Mouse (Mus musculus) midbrain, embryonic 16.5 days (tissue): ENCODE data around the gene Chrng. TPM values are rescaled to one million over a fixed set of nuclear protein-coding genes. Genes with fewer than 3 reads are reported as not detected.

ENCODE experiments used
- ATAC-seq: fragments of 200-750 bp; cut with Nextera tagmentation; 2 replicates; pipeline ENCODE4 v1.8.0; 2017; ENCODE audit warnings: moderate TSS enrichment
- H3K27ac ChIP-seq: fragments of 300-500 bp; sonication (generic); 2 replicates; pipeline ENCODE4 v1.5.1; 2014; ENCODE audit warnings: mild to moderate bottlenecking, low read length, mixed read lengths
- H3K27me3 ChIP-seq: fragments of 300-500 bp; sonication (generic); 2 replicates; pipeline ENCODE4 v1.6.1; 2014; ENCODE audit warnings: low read depth, low read length, mixed read lengths; ENCODE audit not compliant: control insufficient read depth, insufficient read depth
- H3K36me3 ChIP-seq: fragments of 300-500 bp; sonication (generic); 2 replicates; pipeline ENCODE4 v1.6.1; 2014; ENCODE audit warnings: mild to moderate bottlenecking, low read length, moderate library complexity, mixed read lengths; ENCODE audit not compliant: control insufficient read depth, insufficient read depth
- H3K4me1 ChIP-seq: fragments of 300-500 bp; sonication (generic); 2 replicates; pipeline ENCODE4 v1.6.1; 2014; ENCODE audit warnings: mild to moderate bottlenecking, low read length, mixed read lengths; ENCODE audit not compliant: control insufficient read depth, insufficient read depth
- H3K4me2 ChIP-seq: fragments of 300-500 bp; sonication (generic); 2 replicates; pipeline ENCODE4 v1.6.1; 2014; ENCODE audit warnings: mild to moderate bottlenecking, low read length, mixed read lengths
- H3K4me3 ChIP-seq: fragments of 300-500 bp; sonication (generic); 2 replicates; pipeline ENCODE4 v1.5.1; 2014; ENCODE audit warnings: low read depth, mild to moderate bottlenecking, low read length, moderate library complexity, mixed read lengths
- H3K9ac ChIP-seq: fragments of 300-500 bp; sonication (generic); 2 replicates; pipeline ENCODE4 v1.6.1; 2014; ENCODE audit warnings: low read depth, low read length, mixed read lengths
- H3K9me3 ChIP-seq: fragments of 300-500 bp; sonication (generic); replicated peaks from 2 replicates; pipeline ENCODE4 v1.6.1; 2014; ENCODE audit warnings: mild to moderate bottlenecking, low read length, mixed read lengths; ENCODE audit not compliant: control insufficient read depth, poor library complexity, severe bottlenecking
- WGBS: fragments of 180-500 bp; shearing (Covaris S2); extraction: QIAGEN DNeasy Blood & Tissue Kit; methylation state at CpG from one replicate; pipeline ENCODE4 v1.1.7; 2014; 5-methylcytosine and 5-hydroxymethylcytosine counted together
- polyA plus RNA-seq: library from polyadenylated mRNA; unstranded; fragments of >200 nt; fragmentation: Nextera tagmentation; extraction: Ambion mirVana; gene quantifications from 2 replicates; pipeline ENCODE4 v1.2.1, GENCODE M21; 2015

The Chrng gene
- not detected in 2 replicates for polyA plus RNA-seq

DNA sequence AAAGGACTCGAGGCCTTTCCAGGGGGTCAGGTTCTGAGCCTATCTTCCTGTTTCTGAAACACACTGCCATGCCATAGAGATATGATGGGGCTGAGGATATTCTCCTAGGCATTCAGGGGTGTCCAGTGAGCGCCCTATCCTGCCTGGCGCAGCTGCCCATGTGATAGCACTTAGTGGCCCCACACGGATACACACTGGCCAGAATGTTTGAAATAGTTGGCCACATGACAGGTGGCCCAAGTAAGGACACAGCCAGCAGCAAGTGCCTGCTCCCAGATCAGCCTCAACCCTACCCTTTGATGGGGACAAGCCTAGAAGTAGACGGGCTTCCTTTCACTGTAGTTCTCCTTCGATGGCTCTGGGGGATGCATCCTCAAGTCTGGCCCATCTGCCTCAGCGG is at the start of gene Chrng:
Gene Chrng (plus strand): TSS at position 193 of the 400 bp plus-strand sequence.
- H3K4me3 ChIP-seq, result no peak within 1 kb of the TSS
- no peaks in the 10 kb centered on the region for H3K36me3 ChIP-seq
- ATAC-seq, result no peak
- H3K4me1 ChIP-seq, result no peaks in the 10 kb centered on the region
- WGBS, result 90% methylated on average over 7 of the region's 7 CpGs
- no peak within 1 kb of the TSS for H3K4me2 ChIP-seq
- H3K27me3 ChIP-seq, result peaks cover 11% of the 10 kb centered on the region
- H3K27ac ChIP-seq, result no peak within 1 kb of the TSS
- no peak within 1 kb of the TSS for H3K9ac ChIP-seq
- no peaks in the 10 kb centered on the region for H3K9me3 ChIP-seq

- Histone ChIP-seq H3K27me3 (peaks cover 62% of the 10 kb centered on the region), H3K4me3 (peak overlapping the region; percentile 45), H3K4me1 (peaks cover 13% of the 10 kb centered on the region), H3K4me2 (peak overlapping the region; percentile 73), H3K36me3 (no peaks in the 10 kb centered on the region), H3K9ac (peak overlapping the region; percentile 64), H3K9me3 (no peaks in the 10 kb centered on the region), H3K27ac (no peak overlapping the region)
- WGBS, result under 1% methylated on average over 33 of the region's 56 CpGs
- ATAC-seq, result peak; percentile 50
Observed at GRCm38 (mm10) chr1:87155531-87156198, 48.8 kb upstream of the Chrng start.

GRCm38 (mm10) chr1:87156199-87156587 is 48.3 kb upstream of the Chrng start, which contains the start of gene Ecel1:
Gene Ecel1 (minus strand): TSS chr1:87156521.
- Histone ChIP-seq H3K9ac (peak within 1 kb of the TSS; percentile 64), H3K27ac (no peak within 1 kb of the TSS), H3K27me3 (peaks cover 57% of the 10 kb centered on the region), H3K4me3 (peak within 1 kb of the TSS; percentile 45), H3K4me2 (peak within 1 kb of the TSS; percentile 73), H3K36me3 (no peaks in the 10 kb centered on the region), H3K9me3 (no peaks in the 10 kb centered on the region), H3K4me1 (peaks cover 13% of the 10 kb centered on the region)
- peak; percentile 7; the same call in 1 of the 2 replicates for ATAC-seq
- 2% methylated on average over 11 of the region's 12 CpGs for WGBS

DNA sequence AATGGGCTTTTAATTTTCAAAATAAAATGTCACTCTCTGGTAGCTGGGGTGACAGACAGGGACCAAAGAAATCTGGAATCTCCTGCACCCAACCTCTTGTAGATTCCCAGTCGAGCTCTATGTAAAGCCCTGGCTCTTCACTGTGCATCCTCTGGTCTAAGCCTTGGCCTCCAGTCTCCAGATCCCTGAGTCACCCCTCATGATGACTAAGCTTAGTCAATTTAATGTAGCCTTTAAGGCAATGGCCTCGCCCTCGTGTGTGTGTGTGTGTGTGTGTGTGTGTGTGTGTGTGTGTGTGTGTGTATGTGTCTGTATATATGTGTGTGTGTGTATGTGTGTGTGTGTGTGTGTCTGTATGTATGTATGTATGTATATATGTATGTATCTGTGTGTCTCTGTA is 45.1 kb upstream of the Chrng start:
- ATAC-seq, result no peak
- 0 out of 2 replicates have a peak, but pooled peaks cover 5% of the 10 kb centered on the region for H3K4me1 ChIP-seq
- peaks cover 26% of the 10 kb centered on the region for H3K27me3 ChIP-seq
- no peak overlapping the region for H3K9ac ChIP-seq
- H3K4me3 ChIP-seq, result no peak overlapping the region
- no peaks in the 10 kb centered on the region for H3K36me3 ChIP-seq
- 76% methylated on average over 3 of the region's 3 CpGs for WGBS
- no peak overlapping the region for H3K4me2 ChIP-seq
- H3K9me3 ChIP-seq, result no peaks in the 10 kb centered on the region
- H3K27ac ChIP-seq, result no peak overlapping the region

DNA sequence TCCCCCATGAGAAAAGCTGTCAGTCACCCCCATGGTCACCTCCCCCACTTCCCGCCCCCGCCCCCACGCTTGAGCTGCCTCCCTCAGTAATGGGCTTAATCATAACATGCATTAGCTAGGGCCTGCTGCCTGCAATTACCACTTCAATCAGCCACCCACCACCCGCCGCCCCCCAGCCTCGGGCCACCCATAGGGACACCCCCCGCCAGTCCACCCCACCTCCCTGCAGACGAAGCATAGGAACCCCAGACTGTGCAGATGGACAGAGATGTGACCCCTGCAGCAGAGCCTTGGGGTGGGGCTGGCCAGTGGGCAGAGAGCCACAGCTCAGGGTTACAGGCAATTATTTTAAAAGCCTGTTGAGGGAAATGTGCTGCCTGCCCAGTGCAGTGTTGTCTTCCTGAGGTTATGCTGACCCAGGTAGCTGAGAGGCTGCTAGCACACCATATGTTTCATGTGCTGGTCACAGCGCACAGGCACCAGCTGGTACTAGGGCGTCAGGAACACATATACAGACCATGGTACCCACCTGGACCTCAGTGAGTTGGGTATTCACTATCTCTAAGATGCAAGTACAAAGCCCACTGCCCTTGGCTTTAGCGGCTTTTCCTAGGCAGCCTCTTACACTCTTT is 40.2 kb upstream of the Chrng start:
- Histone ChIP-seq H3K9me3 (no peaks in the 10 kb centered on the region), H3K27ac (no peak overlapping the region), H3K4me2 (no peak overlapping the region), H3K36me3 (no peaks in the 10 kb centered on the region), H3K4me3 (no peak overlapping the region), H3K4me1 (peaks cover 5% of the 10 kb centered on the region), H3K9ac (no peak overlapping the region), H3K27me3 (no peaks in the 10 kb centered on the region; the same call in 1 of the 2 replicates)
- 32% methylated on average over 10 of the region's 11 CpGs for WGBS
- peak; percentile 40; the same call in 1 of the 2 replicates for ATAC-seq

- H3K36me3 ChIP-seq, result no peaks in the 10 kb centered on the region
- no peaks in the 10 kb centered on the region for H3K9me3 ChIP-seq
- no peak overlapping the region for H3K4me3 ChIP-seq
- no peak overlapping the region for H3K4me2 ChIP-seq
- H3K4me1 ChIP-seq, result peaks cover 10% of the 10 kb centered on the region
- no peak overlapping the region for H3K27ac ChIP-seq
- 0 out of 2 replicates have a peak, but pooled peaks have one; percentile 6 for ATAC-seq
- no peak overlapping the region for H3K9ac ChIP-seq
- 49% methylated on average over 9 of the region's 9 CpGs for WGBS
- H3K27me3 ChIP-seq, result no peaks in the 10 kb centered on the region; the same call in 1 of the 2 replicates
Observed at GRCm38 (mm10) chr1:87164796-87165184, 39.7 kb upstream of the Chrng start.

DNA sequence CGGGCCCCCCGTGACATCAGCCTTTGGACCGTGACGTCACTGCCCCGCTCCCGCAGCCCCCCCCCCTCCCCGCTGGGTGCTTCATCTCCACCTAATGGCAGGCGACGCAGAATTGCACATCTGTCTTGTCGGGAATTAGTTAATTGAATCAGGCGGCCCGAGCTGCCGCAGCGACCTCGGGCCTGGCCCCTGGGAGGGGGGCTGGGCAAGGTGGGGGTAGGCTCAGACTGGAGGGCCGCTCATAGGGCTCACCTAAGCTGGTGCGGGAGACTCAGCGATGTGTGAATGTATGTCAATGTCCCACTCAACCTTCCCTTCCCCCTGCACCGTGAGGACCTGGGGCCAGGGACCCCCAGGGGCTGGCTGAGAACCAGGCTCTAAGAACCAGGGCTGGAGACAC is 34.0 kb upstream of the Chrng start:
- no peak overlapping the region for H3K27ac ChIP-seq
- H3K9ac ChIP-seq, result no peak overlapping the region

DNA sequence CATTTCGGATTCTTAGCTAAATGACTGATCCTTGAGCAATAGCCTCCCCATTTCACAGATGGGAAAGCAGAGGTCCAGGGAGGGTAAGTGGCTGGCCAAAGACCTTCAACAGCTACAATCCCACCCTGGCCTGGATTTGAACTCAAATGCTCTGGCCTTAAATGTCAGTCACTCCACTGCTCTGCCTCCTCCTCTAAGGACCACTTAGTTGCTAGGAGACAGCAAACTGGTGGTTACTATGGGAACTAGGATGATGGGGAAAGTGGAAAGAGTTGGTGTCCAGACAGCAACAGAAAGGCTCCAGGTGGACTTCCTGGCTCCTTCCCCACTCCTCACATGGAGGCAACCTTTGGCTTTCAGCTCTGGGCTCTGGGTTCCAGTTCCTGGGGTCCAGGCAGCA is 33.1 kb upstream of the Chrng start:
- peaks cover 30% of the 10 kb centered on the region for H3K4me1 ChIP-seq
- H3K27ac ChIP-seq, result no peak overlapping the region
- no peaks in the 10 kb centered on the region for H3K9me3 ChIP-seq
- ATAC-seq, result peak; percentile 21; the same call in 1 of the 2 replicates
- H3K36me3 ChIP-seq, result no peaks in the 10 kb centered on the region
- H3K9ac ChIP-seq, result no peak overlapping the region
- H3K4me3 ChIP-seq, result no peak overlapping the region
- H3K4me2 ChIP-seq, result no peak overlapping the region
- H3K27me3 ChIP-seq, result peaks cover 3% of the 10 kb centered on the region
- 76% methylated on average over 1 of the region's 1 CpGs for WGBS

More for the DNA sequence above, 34.0 kb upstream of the Chrng start:
- no peaks in the 10 kb centered on the region for H3K9me3 ChIP-seq
- peak; percentile 38; the same call in 1 of the 2 replicates for ATAC-seq
- no peak overlapping the region for H3K4me3 ChIP-seq
- H3K36me3 ChIP-seq, result no peaks in the 10 kb centered on the region
- peaks cover 3% of the 10 kb centered on the region for H3K27me3 ChIP-seq
- 6% methylated on average over 14 of the region's 19 CpGs for WGBS
- peaks cover 27% of the 10 kb centered on the region for H3K4me1 ChIP-seq
- peak overlapping the region; percentile 28 for H3K4me2 ChIP-seq

GRCm38 (mm10) chr1:87172316-87172715 is 32.1 kb upstream of the Chrng start:
- Histone ChIP-seq H3K9ac (no peak overlapping the region), H3K27me3 (peaks cover 3% of the 10 kb centered on the region), H3K4me3 (no peak overlapping the region), H3K27ac (no peak overlapping the region), H3K4me1 (peaks cover 30% of the 10 kb centered on the region), H3K36me3 (no peaks in the 10 kb centered on the region), H3K4me2 (no peak overlapping the region), H3K9me3 (no peaks in the 10 kb centered on the region)
- WGBS, result 31% methylated on average over 9 of the region's 9 CpGs
- ATAC-seq, result no peak
